Mouse (Mus musculus): ENCODE measurements around the gene Sirt6.

Sirt6 gene

DNA sequence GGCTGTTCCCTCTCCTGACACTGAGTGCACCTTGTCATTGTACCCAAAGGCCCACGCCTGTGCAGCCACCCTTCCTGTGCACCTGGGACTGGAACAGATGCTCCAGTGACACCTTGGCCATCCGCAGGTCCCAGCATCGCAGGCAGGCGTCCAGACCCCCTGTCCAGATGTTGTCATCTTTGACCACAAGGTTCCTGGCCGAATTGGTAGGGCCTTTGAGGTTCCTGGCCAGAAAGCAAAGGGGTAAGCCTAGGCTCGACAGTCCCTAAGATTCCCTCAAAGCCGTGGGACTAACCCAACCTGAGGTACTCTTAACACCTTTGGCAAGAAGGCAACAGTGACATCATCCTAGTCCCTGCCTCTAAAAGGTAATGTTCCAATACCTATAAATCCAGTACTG lies 35.0 kb downstream of the Sirt6 start:
- peak in 1 of 2 experiments; percentile 23 for DNase-seq

GRCm38 (mm10) chr10:81591846-81592245 lies 35.8 kb downstream of the Sirt6 start:
- DNase-seq = peak; percentile 34 to 66

DNA sequence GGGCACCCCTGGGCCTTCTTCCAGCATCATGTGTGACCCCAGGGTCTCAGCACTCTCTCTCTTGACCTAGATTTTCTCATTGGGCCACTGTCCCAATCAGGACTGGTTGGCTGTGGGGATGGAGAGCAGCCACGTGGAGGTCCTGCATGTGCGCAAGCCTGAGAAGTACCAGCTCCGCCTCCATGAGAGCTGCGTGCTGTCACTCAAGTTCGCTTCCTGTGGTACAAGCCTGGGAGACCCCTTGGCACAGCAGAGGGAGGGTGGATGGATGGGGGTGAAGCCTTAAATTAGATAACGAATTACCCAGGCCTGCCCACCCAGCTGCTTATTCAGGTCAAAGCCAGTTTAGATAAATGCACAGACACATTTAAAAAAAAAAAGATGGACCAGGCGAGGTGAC lies 38.9 kb downstream of the Sirt6 start:
- no peak for DNase-seq

DNA sequence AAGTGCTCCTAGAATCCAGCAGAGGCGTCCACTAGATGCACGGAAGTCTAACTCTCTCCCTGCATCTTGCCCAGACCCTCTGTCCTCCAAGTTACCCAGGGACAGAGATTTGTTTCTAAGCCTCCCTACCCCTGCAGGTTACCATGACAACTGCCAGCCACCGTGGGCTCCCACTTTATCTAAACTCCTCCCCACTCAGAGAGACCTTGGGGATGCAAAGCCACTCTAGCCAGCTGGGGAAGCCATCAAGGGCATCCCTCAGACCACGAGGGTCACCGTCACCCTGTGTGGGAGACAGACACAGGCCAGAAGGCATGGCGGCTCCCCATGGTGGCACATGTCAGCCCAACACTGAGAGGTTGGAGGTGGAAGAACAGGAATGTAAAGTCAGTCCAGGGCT lies 44.2 kb downstream of the Sirt6 start:
- DNase-seq = no peak

GRCm38 (mm10) chr10:81580441-81581070 lies 47.0 kb downstream of the Sirt6 start:
- peak in 1 of 2 experiments; percentile 33 for DNase-seq

- DNase-seq = peak; percentile 63 to 65
Observed at GRCm38 (mm10) chr10:81579967-81580366, 47.6 kb downstream of the Sirt6 start.

- DNase-seq = peak; percentile 58 to 70
Observed at GRCm38 (mm10) chr10:81575695-81576094, 51.9 kb downstream of the Sirt6 start.

GRCm38 (mm10) chr10:81575208-81575631 lies 52.4 kb downstream of the Sirt6 start:
- DNase-seq = peak; percentile 76 to 82

- DNase-seq = peak in 1 of 2 experiments; percentile 68
Observed at GRCm38 (mm10) chr10:81574081-81575056, 53.2 kb downstream of the Sirt6 start, which contains the start of gene Tle2. Tle2 (plus strand) TSS chr10:81574561.

- DNase-seq = peak in 1 of 2 experiments; percentile 46
Observed at GRCm38 (mm10) chr10:81572975-81573374, 54.6 kb downstream of the Sirt6 start.

GRCm38 (mm10) chr10:81572133-81572671 lies 55.4 kb downstream of the Sirt6 start:
- DNase-seq = peak in 1 of 2 experiments; percentile 53
